Mouse (Mus musculus): Measurements from ENCODE around the gene Ide.
"Not testable (repeated sequence)": the region's sequence is repeated elsewhere in the genome, so short reads cannot be mapped to it uniquely, and the experiment has no call there.

Ide gene

DNA sequence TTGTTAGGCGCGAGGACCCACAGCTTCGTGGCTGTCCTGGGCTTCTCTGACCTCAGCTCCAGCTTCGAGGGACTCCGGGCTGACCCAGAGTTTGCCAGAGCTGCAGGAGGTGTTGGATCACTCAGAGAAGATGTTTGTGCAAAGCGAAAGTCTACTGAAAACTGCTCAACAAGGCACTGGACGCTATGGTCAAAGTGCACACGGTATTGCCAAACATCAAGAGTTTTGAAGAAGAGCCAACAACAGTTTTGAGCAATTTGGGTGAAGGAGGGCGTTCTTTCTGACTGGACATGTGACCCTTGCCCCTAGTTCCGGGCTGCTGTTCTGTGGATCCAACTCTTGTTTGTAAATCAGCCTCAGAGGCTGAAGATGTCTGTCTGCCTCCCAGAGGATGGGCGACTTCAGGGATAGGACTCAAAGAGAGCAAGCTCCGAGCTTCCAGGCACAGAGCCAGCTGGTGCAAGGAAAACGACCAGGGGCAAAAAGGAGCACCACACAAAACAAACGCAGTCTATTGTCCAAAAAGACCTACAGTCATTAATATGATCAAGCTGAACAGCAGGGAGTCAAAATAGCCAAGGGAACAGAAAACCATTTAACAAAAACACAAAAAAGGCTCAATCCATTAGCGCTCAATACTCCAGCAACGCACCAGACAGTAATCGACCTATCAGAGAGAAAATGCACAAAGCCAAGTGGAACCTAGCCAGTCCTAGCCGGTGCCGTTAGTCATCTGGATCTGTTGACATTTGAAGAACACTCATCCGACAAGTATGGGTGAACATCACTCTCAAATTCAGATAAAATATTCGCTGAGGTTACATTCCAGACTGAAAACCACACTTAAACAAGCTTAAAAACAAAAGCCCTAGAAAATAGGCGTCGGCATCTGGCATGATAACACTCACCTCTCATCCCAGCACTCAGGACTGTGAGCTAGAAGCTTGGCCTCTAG, 73.4 kb downstream of the Ide start:
- DNase-seq: peak; percentile 57

GRCm38 (mm10) chr19:37263566-37263942, 74.1 kb downstream of the Ide start:
- DNase-seq: peak; percentile 18

DNA sequence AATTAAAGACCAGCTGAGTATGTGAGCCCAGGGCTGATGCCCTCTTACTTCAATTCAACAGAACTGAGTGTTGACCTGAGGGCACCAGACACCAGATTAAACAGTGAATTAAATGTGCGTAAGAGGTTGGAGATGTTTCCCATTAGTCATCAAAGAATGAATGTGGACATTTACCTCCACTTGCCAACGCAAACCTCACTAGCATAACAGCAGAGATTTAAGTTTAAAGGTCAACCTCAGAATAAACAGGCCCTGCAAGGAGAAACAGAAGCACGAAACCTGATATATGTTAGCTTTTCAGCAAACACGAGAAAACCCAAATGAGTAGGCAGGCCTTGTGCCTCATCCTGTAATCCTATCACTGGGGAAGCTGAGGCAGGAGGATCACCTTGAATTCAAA, 75.3 kb downstream of the Ide start:
- no peak for DNase-seq

DNA sequence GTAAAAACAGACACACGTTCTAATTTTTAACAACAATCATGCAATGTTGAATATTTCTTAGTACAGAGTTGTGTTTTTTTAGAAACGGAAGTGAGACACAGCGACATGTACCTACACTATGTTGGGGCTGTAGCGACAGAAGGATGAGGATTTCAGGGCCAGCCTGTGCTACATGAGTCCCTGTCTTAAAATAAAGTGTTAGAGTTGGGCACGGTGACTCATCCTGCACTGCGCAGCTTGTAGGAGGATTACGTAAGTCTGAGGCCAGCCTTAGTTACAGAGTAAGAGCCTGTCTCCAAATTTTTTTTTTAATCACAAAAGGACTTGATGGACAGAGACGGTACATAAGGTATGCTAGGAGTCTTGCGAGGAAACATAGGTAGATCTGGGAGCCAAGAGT, 82.3 kb downstream of the Ide start:
- no peak for DNase-seq

- peak; percentile 26 for DNase-seq
Measured at GRCm38 (mm10) chr19:37252104-37252503, 85.5 kb downstream of the Ide start.

DNA sequence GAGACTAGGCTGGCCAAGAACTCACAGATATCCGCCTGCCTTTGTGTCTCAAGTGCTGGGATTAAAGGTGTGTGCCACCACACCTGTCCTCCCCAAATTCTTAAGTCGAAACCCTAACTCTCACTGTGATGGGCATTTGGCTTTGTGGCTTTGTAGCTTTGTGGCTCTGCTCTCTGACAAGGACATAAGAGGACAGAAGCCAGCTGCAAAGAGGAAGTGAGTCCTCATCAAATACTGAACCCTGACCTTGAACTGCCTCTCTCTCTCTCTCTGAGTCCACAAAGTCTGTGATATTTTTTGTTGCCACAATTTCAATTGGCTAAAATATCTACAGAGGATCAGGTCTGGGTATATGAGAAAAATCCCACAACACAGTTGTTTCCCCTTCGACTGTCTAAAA, 89.5 kb downstream of the Ide start:
- DNase-seq: no peak

DNA sequence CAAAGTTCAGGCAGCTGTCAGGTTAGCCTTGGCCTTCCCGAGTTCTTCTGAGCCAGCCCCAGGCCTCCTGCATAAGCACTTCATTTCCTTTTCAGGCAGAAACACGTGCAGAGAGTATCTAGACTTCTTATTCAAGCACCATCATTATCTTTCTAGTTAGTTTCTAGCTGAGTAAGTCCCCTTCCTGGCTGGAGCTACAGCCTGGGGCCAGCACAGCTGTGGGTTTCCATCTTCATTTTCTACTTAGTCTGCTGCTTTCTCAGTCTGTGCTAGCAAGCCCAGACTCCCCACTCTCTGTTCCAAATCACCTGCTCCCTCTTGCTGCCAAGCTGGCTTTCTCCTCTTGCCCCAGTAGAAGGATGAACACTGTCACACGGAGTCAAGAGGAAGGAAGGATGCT, 90.8 kb downstream of the Ide start:
- DNase-seq: no peak

GRCm38 (mm10) chr19:37242707-37243106, 94.9 kb downstream of the Ide start:
- no peak for DNase-seq

DNA sequence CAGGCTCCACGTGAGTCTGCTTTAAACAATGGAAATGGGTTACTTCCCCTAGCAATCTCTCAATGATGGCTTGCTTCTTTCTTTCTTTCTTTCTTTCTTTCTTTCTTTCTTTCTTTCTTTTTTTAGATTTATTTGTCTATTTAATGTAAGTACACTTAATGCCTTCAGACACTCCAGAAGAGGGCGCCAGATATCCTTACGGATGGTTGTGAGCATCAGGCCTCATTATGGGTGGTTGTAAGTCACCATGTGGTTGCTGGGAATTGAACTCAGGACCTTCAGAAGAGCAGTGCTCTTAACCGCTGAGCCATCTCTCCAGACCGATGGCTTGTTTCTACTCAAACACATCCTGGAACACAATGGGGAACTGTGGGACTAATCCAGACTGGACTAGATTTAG, 96.5 kb downstream of the Ide start:
- DNase-seq: peak; percentile 16

GRCm38 (mm10) chr19:37239096-37239495, 98.6 kb downstream of the Ide start:
- DNase-seq: peak; percentile 30

DNA sequence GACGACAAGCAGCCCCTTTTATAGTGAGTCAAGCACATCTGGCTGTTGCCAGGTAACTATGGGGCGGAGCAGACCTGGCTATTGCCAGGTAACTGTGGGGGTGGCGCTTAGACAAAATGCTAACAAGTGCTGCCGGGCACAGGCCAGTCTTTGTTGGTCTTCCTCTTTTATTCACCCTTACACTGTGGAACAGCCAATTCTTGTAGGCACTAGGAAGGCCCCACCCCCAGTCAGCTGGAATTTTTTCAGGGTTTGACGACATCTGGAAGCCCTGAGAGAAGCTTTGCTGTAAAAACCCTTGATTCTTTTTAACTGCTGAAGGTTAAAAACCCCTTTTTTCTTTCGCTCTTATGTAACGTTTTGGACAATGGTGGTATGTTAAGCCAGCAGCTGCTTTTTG, 99.0 kb downstream of the Ide start:
- DNase-seq: peak; percentile 18

DNA sequence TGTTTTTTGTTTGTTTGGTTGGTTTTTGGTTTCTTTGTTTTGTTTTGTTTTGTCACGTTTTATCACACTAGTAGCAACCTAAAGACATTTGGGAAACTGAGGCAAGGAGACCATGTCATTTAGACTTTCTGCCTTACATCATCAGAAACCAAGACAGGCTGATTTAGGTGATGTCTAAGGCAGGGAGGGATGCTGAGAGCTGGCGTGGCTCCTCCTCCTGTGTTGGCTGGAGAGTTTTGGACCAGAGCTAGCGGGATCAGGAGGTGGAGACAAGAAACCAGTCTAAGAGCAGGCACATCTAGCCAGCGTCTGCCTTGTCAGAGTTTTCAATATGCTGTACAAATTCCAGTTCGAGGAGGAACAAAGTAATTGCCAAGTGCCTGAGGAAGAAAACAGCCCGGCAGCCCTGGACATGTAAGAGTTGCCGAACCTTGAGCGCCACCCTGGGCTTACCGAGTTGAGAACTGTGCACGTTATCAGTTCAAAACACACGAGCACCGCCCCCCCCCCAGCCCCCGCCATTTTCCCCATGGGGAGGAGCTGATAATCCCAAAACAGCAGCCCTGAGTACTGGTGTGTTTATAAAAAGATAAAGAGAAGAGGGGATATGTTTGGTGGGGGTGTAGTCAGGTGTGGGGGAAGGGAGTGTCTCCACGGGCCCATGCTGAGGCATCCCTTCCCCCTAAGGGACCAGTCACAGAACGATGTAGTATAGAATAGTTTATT, 99.8 kb downstream of the Ide start:
- DNase-seq: no peak

- no peak for DNase-seq
Measured at GRCm38 (mm10) chr19:37237306-37237705, 100.3 kb downstream of the Ide start.

GRCm38 (mm10) chr19:37235818-37236217, 101.8 kb downstream of the Ide start:
- peak; percentile 28 for DNase-seq

DNA sequence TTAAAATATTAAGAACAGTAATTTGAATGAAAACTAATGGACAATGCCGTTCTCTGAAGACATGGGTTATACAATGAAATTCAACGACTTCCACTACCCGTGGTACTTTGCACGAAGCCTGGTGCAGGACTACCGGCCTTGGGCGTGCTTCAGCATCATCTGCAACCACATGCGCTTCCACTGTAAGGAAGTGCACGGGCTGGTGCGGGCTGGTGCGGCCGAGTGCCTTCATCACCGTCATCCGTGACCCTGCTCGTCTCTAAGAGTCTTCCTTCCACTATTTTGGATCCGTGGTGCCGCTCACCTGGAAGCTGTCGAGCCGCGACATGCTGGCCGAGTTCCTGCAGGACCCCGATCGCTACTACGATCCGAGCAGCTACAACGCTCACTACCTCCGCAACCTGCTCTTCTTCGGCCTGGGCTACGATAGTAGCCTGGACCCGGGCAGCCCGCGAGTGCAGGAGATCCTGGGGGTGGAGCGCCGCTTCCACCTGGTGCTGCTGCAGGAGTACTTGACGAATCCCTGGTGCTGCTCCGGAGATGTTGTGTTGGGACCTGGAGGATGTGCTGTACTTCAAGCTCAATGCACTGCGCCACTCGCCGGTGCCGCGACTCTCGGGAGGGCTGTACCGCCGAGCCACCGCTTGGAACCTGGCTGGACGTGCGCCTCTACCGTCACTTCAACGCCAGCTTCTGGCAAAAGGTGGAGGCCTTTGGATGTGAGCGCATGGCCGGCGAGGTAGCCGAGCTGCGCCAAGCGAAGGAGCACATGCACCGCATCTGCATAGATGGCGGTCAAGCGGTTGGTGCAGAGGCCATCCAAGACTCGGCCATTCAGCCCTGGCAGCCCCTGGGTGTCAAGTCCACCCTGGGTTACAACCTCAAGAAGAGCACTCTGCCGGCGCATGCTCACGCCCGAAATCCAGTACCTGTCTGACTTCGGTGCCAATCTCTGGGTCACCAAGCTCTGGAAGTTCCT, 103.8 kb downstream of the Ide start:
- no peak for DNase-seq

- DNase-seq: not testable (repeated sequence)
Measured at GRCm38 (mm10) chr19:37232598-37232997, 105.1 kb downstream of the Ide start.

GRCm38 (mm10) chr19:37225197-37225862, 112.3 kb downstream of the Ide start:
- DNase-seq: no peak
